In the genomic region with DNA sequence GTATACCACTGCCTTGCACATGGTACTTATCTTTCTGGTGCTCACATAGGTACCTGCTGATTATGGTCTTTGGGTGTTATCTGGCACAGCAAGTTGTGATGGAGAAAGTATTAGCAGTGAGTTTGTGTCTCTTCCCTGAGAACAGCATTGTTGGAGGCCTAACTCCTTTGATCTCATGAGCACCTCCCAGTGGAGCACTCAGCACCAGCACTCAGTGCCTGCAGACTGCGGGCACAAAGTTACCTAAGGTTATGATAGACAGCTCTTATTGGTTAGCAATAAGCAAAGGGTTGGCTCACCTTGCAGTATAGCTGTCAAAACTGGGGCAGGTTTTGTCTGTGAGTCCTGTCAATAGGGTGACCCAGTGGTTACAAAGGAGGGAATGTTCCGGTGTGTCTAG, we compare ENCODE assay signal across 18 mouse cellular contexts. TPM values are rescaled to one million over a fixed set of nuclear protein-coding genes. Genes with fewer than 3 reads are reported as not detected.
A peak's percentile ranks its signal among the peaks of the same experiment; 100 is the strongest.
DNase-seq lines count a peak whose midpoint lies in the region; ATAC-seq and TF ChIP-seq lines count a peak whose summit lies in the region.
"Had no signal": no experiment of that assay in that cellular context is flagged by ENCODE, and none has a peak within 500 bp of the region (broad histone marks: within the 10 kb centered on the region; RNA-seq: fewer than 3 reads in every experiment).

No protein-coding gene starts in this region.

- H3K4me3 ChIP-seq in hindbrain, postnatal 0 days (ENCODE audit: low read length), result no peak overlapping the region
- H3K4me3 ChIP-seq in hindbrain, embryonic 11.5 days (ENCODE audit: low read depth, low read length), result no peak overlapping the region
- H3K4me3 ChIP-seq: forebrain, embryonic 13.5 days; gastrocnemius, adult 2 months; limb, embryonic 13.5 days; neural tube, embryonic 13.5 days had no signal

- no peaks in the 10 kb centered on the region; the same call in none of the 2 replicates for H3K4me1 ChIP-seq in hindbrain, postnatal 0 days (ENCODE audit: insufficient read depth, low read length)
- peaks cover 2% of the 10 kb centered on the region; the same call in 1 of the 2 replicates for H3K4me1 ChIP-seq in hindbrain, embryonic 11.5 days (replicated peaks; ENCODE audit: control insufficient read depth, insufficient read depth, low read length)

- H3K4me2 ChIP-seq in hindbrain, postnatal 0 days (ENCODE audit: low read depth, low read length), result no peak overlapping the region
- no peak overlapping the region for H3K4me2 ChIP-seq in hindbrain, embryonic 11.5 days (replicated peaks; ENCODE audit: low read depth, low read length)
- H3K4me2 ChIP-seq: forebrain, embryonic 13.5 days; neural tube, embryonic 13.5 days had no signal

- peaks cover 5% of the 10 kb centered on the region; the same call in 1 of the 2 replicates for H3K36me3 ChIP-seq in hindbrain, postnatal 0 days (ENCODE audit: insufficient read depth, low read length)
- peaks cover 10% of the 10 kb centered on the region for H3K36me3 ChIP-seq in hindbrain, embryonic 11.5 days (ENCODE audit: control insufficient read depth, insufficient read depth, low read length)
- H3K36me3 ChIP-seq in splenic B cell, adult 2 months (ENCODE audit: control insufficient read depth, insufficient read depth, low read length, poor library complexity, severe bottlenecking), result peaks cover 3% of the 10 kb centered on the region

- H3K27ac ChIP-seq in hindbrain, postnatal 0 days, result no peak overlapping the region
- no peak overlapping the region for H3K27ac ChIP-seq in hindbrain, embryonic 11.5 days (ENCODE audit: low read depth, low read length)
- H3K27ac ChIP-seq: forebrain, embryonic 13.5 days; gastrocnemius, adult 2 months; neural tube, embryonic 13.5 days had no signal

- H3K27me3 ChIP-seq in hindbrain, postnatal 0 days (ENCODE audit: insufficient read depth, low read length), result no peaks in the 10 kb centered on the region
- no peaks in the 10 kb centered on the region for H3K27me3 ChIP-seq in hindbrain, embryonic 11.5 days (ENCODE audit: control insufficient read depth, insufficient read depth, low read length)
- no peaks in the 10 kb centered on the region; the same call in 1 of the 2 replicates for H3K27me3 ChIP-seq in splenic B cell, adult 2 months (ENCODE audit: control insufficient read depth, insufficient read depth, low read length, poor library complexity, severe bottlenecking)
- H3K27me3 ChIP-seq: forebrain, embryonic 13.5 days; limb, embryonic 13.5 days; neural tube, embryonic 13.5 days had no signal

- WGBS in hindbrain, postnatal 0 days, result 91% methylated on average over 2 of the region's 2 CpGs
- 93% methylated on average over 2 of the region's 2 CpGs for WGBS in hindbrain, embryonic 11.5 days

- H3K9ac ChIP-seq in hindbrain, postnatal 0 days (replicated peaks; ENCODE audit: low read length), result no peak overlapping the region
- H3K9ac ChIP-seq in hindbrain, embryonic 11.5 days (ENCODE audit: low read depth, low read length), result no peak overlapping the region
- H3K9ac ChIP-seq: forebrain, embryonic 13.5 days had no signal

- H3K9me3 ChIP-seq in hindbrain, postnatal 0 days (ENCODE audit: low read length), result no peaks in the 10 kb centered on the region
- no peaks in the 10 kb centered on the region for H3K9me3 ChIP-seq in hindbrain, embryonic 11.5 days (ENCODE audit: control insufficient read depth, low read length)
- H3K9me3 ChIP-seq: forebrain, embryonic 13.5 days; limb, embryonic 13.5 days; neural tube, embryonic 13.5 days had no signal

- no peak for ATAC-seq in hindbrain, postnatal 0 days
- no peak for ATAC-seq in hindbrain, embryonic 11.5 days (ENCODE audit: low FRiP score)
- ATAC-seq: forebrain, embryonic 13.5 days; midbrain, embryonic 16.5 days had no signal

- 0 out of 2 replicates have a peak, but pooled peaks have one; percentile 16 for TF ChIP-seq CTCF in hindbrain, postnatal 0 days (IDR thresholded peaks at IDR 0.05; ENCODE audit: low read depth)

- DNase-seq in hindbrain, postnatal 0 days (ENCODE audit: low spot score), result no peak
- no peak for DNase-seq in hindbrain, embryonic 11.5 days (ENCODE audit: low spot score)
- DNase-seq in retina, postnatal 1 day, result peak; percentile 30
- DNase-seq in retina, embryonic 14.5 days (ENCODE audit: low spot score), result no peak
- peak; percentile 39 for DNase-seq in induced T-regulatory cell, adult 2 months (ENCODE audit: low read depth)
- DNase-seq in splenic B cell, adult 2 months (ENCODE audit: low read depth, low spot score), result peak; percentile 40
- DNase-seq in cerebellum, adult 11-12 months, result no peak
- no peak for DNase-seq in thymus, postnatal 14 days
- DNase-seq: adrenal gland, postnatal 14 days; gastrocnemius, adult 2 months; heart, postnatal 14 days; kidney, postnatal 25 days; right cerebral cortex, adult 18-20 months; thymus, adult 2 months had no signal

RNA-seq across cellular contexts. Expression of a gene that starts 1.8 kb away (rescaled TPM):
- 161 and 164 TPM in 2 replicates for total RNA-seq in hindbrain, postnatal 0 days (2014; rRNA removed)
- polyA plus RNA-seq in hindbrain, postnatal 0 days (2015; fragmentation: Nextera tagmentation; extraction: Ambion mirVana), result 238 and 246 TPM in 2 replicates
- polyA plus RNA-seq in hindbrain, embryonic 11.5 days (2014; fragmentation: Nextera tagmentation; extraction: Ambion mirVana), result 434 and 533 TPM in 2 replicates

RNA-seq across cellular contexts. Expression of a gene that starts 15.5 kb away (rescaled TPM):
- 33.7 and 80.8 TPM in 2 replicates for total RNA-seq in hindbrain, postnatal 0 days (2014; rRNA removed)
- 34.0 and 34.1 TPM in 2 replicates for polyA plus RNA-seq in hindbrain, postnatal 0 days (2015; fragmentation: Nextera tagmentation; extraction: Ambion mirVana)
- polyA plus RNA-seq in hindbrain, embryonic 11.5 days (2014; fragmentation: Nextera tagmentation; extraction: Ambion mirVana), result 28.4 and 32.2 TPM in 2 replicates

RNA-seq across cellular contexts. Expression of a gene that starts 41.1 kb away (rescaled TPM):
- 8.4 and 13.5 TPM in 2 replicates for total RNA-seq in hindbrain, postnatal 0 days (2014; rRNA removed)
- 9.8 and 10.8 TPM in 2 replicates for polyA plus RNA-seq in hindbrain, postnatal 0 days (2015; fragmentation: Nextera tagmentation; extraction: Ambion mirVana)
- polyA plus RNA-seq in hindbrain, embryonic 11.5 days (2014; fragmentation: Nextera tagmentation; extraction: Ambion mirVana), result 2.4 and 3.1 TPM in 2 replicates

Comparison
In these comparisons a context has a peak if more than half of its experiments do, and no peak if none do; other contexts are left out.
1. DNase-seq: peak in retina, postnatal 1 day (single experiment), induced T-regulatory cell, adult 2 months (single experiment) and splenic B cell, adult 2 months (single experiment); none in hindbrain, postnatal 0 days (single experiment), hindbrain, embryonic 11.5 days (single experiment), retina, embryonic 14.5 days (single experiment), cerebellum, adult 11-12 months (single experiment) and thymus, postnatal 14 days (single experiment).